In genomic region chr15:26895761-26896160, GRCm38 (mm10) we compare ENCODE assay signal across 8 mouse cellular contexts. TPM values are rescaled to one million over a fixed set of nuclear protein-coding genes. Genes with fewer than 3 reads are reported as not detected.
A peak's percentile ranks its signal among the peaks of the same experiment; 100 is the strongest.
DNase-seq lines count a peak whose midpoint lies in the region; ATAC-seq and TF ChIP-seq lines count a peak whose summit lies in the region.

No protein-coding gene starts in this region.

- H3K9me3 ChIP-seq in heart, embryonic 15.5 days (replicated peaks) = no peaks in the 10 kb centered on the region
- no peaks in the 10 kb centered on the region for H3K9me3 ChIP-seq in hindbrain, postnatal 0 days (ENCODE audit: low read length)
- no peaks in the 10 kb centered on the region for H3K9me3 ChIP-seq in midbrain, embryonic 15.5 days

- no peaks in the 10 kb centered on the region for H3K36me3 ChIP-seq in heart, embryonic 15.5 days
- H3K36me3 ChIP-seq in hindbrain, postnatal 0 days (ENCODE audit: insufficient read depth, low read length) = no peaks in the 10 kb centered on the region
- H3K36me3 ChIP-seq in midbrain, embryonic 15.5 days (replicated peaks) = no peaks in the 10 kb centered on the region

- H3K9ac ChIP-seq in heart, embryonic 15.5 days = peak overlapping the region; percentile 84
- H3K9ac ChIP-seq in hindbrain, postnatal 0 days (replicated peaks; ENCODE audit: low read length) = peak overlapping the region; percentile 76
- H3K9ac ChIP-seq in midbrain, embryonic 15.5 days = peak overlapping the region; percentile 76

- WGBS in heart, embryonic 15.5 days = 0% methylated on average over 14 of the region's 14 CpGs
- 0% methylated on average over 14 of the region's 14 CpGs for WGBS in hindbrain, postnatal 0 days
- WGBS in midbrain, embryonic 15.5 days = 1% methylated on average over 14 of the region's 14 CpGs

- peak overlapping the region; percentile 92 for H3K4me2 ChIP-seq in heart, embryonic 15.5 days
- H3K4me2 ChIP-seq in hindbrain, postnatal 0 days (ENCODE audit: low read depth, low read length) = peak overlapping the region; percentile 92
- H3K4me2 ChIP-seq in midbrain, embryonic 15.5 days = peak overlapping the region; percentile 96

- H3K27me3 ChIP-seq in heart, embryonic 15.5 days = no peaks in the 10 kb centered on the region
- no peaks in the 10 kb centered on the region for H3K27me3 ChIP-seq in hindbrain, postnatal 0 days (ENCODE audit: insufficient read depth, low read length)
- no peaks in the 10 kb centered on the region for H3K27me3 ChIP-seq in midbrain, embryonic 15.5 days (replicated peaks)

- no peak for ATAC-seq in heart, embryonic 15.5 days (replicated peaks; ENCODE audit: insufficient number of reproducible peaks, insufficient read depth, low FRiP score, low read depth)
- 0 out of 2 replicates have a peak, but pooled peaks have one; percentile 15 for ATAC-seq in hindbrain, postnatal 0 days
- ATAC-seq in midbrain, embryonic 15.5 days (replicated peaks) = peak; percentile 38; the same call in 1 of the 2 replicates

- no peak for TF ChIP-seq POLR2A in cortical plate, adult 2 months (IDR thresholded peaks at IDR 0.05; ENCODE audit: extremely low read depth, insufficient read depth, low read length)

- peak overlapping the region; percentile 89 for H3K27ac ChIP-seq in heart, embryonic 15.5 days
- H3K27ac ChIP-seq in cortical plate, adult 2 months (ENCODE audit: insufficient read depth, low read length) = 0 out of 2 replicates have a peak overlapping the region, but pooled peaks have one; percentile 52
- peak overlapping the region; percentile 78 for H3K27ac ChIP-seq in hindbrain, postnatal 0 days
- peak overlapping the region; percentile 76 for H3K27ac ChIP-seq in midbrain, embryonic 15.5 days

- DNase-seq in heart, postnatal 36 days = no peak
- peak; percentile 30 for DNase-seq in hindbrain, postnatal 0 days (ENCODE audit: low spot score)
- DNase-seq in spleen, postnatal 36 days (ENCODE audit: low spot score in 2 of 2) = no peak
- DNase-seq in frontal cortex, postnatal 36 days (ENCODE audit: low spot score in 2 of 2) = no peak
- no peak for DNase-seq in layer of hippocampus, postnatal 25 days (ENCODE audit: extremely low spot score in 1 of 2, low spot score in 1 of 2)

- H3K4me1 ChIP-seq in heart, embryonic 15.5 days (replicated peaks) = peaks cover 6% of the 10 kb centered on the region; the same call in 1 of the 2 replicates
- no peaks in the 10 kb centered on the region for H3K4me1 ChIP-seq in cortical plate, adult 2 months (ENCODE audit: control insufficient read depth, insufficient read depth, low read length)
- peaks cover 8% of the 10 kb centered on the region; the same call in 1 of the 2 replicates for H3K4me1 ChIP-seq in hindbrain, postnatal 0 days (ENCODE audit: insufficient read depth, low read length)
- H3K4me1 ChIP-seq in midbrain, embryonic 15.5 days = peaks cover 21% of the 10 kb centered on the region

- TF ChIP-seq CTCF in cortical plate, adult 2 months (IDR thresholded peaks at IDR 0.05; ENCODE audit: extremely low read depth, insufficient read depth, low read length) = no peak
- TF ChIP-seq CTCF in hindbrain, postnatal 0 days (IDR thresholded peaks at IDR 0.05; ENCODE audit: low read depth) = no peak

- intact Hi-C loops in heart, postnatal 36 days (cut with DNase I) = loop anchor here (1.0 to 10.0 kb wide), 5 partner anchors 191 to 911 kb away; partner anchors contain the start of gene Zfp622

- peak overlapping the region; percentile 80 for H3K4me3 ChIP-seq in heart, embryonic 15.5 days
- peak overlapping the region; percentile 42 for H3K4me3 ChIP-seq in cortical plate, adult 2 months (ENCODE audit: insufficient read depth, low read length)
- peak overlapping the region; percentile 96 for H3K4me3 ChIP-seq in hindbrain, postnatal 0 days (ENCODE audit: low read length)
- H3K4me3 ChIP-seq in midbrain, embryonic 15.5 days = peak overlapping the region; percentile 91

RNA-seq across cellular contexts. Expression of gene Fbxl7, which starts 0.4 kb away (rescaled TPM):
- 7.7 and 10.8 TPM in 2 replicates for polyA plus RNA-seq in heart, embryonic 15.5 days (2015; fragmentation: Nextera tagmentation; extraction: Ambion mirVana)
- 1 to 10 TPM; 3.0 to 3.1 TPM for total RNA-seq in heart, postnatal 36 days (2021)
- polyA plus RNA-seq in cortical plate, adult 2 months (2012; rRNA removed) = 0.96 and 1.2 TPM in 2 replicates
- 11.8 and 13.6 TPM in 2 replicates for total RNA-seq in hindbrain, postnatal 0 days (2014; rRNA removed)
- polyA plus RNA-seq in hindbrain, postnatal 0 days (2015; fragmentation: Nextera tagmentation; extraction: Ambion mirVana) = 4.6 and 4.8 TPM in 2 replicates
- 9.4 and 10.4 TPM in 2 replicates for polyA plus RNA-seq in midbrain, embryonic 15.5 days (2015; fragmentation: Nextera tagmentation; extraction: Ambion mirVana)
- 1 to 10 TPM; 6.0 to 9.1 TPM for total RNA-seq in layer of hippocampus, postnatal 25 days (2021)

Comparison
In these comparisons a context has a peak if more than half of its experiments do, and no peak if none do; other contexts are left out.
1. H3K4me3 ChIP-seq: peak in every context shown above with its lines; median percentile 96 in hindbrain, postnatal 0 days; 91 in midbrain, embryonic 15.5 days; 80 in heart, embryonic 15.5 days; 42 in cortical plate, adult 2 months.